Mouse (Mus musculus) hindbrain, embryonic 14.5 days (tissue): ENCODE data around the gene Tle1. TPM values are rescaled to one million over a fixed set of nuclear protein-coding genes. Genes with fewer than 3 reads are reported as not detected.

Experiments used
- ATAC-seq: fragments of 200-750 bp; cut with Nextera tagmentation; 2 replicates; pipeline ENCODE4 v1.8.0; 2017; ENCODE audit warnings: moderate number of reproducible peaks, mild to moderate bottlenecking, moderate TSS enrichment, moderate library complexity; ENCODE audit not compliant: low FRiP score
- DNase-seq: peaks from one replicate; pipeline ENCODE4 v3.0.0-alpha.2; 2015; ENCODE audit warnings: low spot score
- H3K27ac ChIP-seq: fragments of 300-500 bp; sonication (generic); 2 replicates; pipeline ENCODE4 v1.5.1; 2014; ENCODE audit warnings: mild to moderate bottlenecking, moderate library complexity
- H3K27me3 ChIP-seq: fragments of 300-500 bp; sonication (generic); 2 replicates; pipeline ENCODE4 v1.6.1; 2014; ENCODE audit warnings: mild to moderate bottlenecking, low read length, mixed read lengths; ENCODE audit not compliant: control insufficient read depth, insufficient read depth
- H3K36me3 ChIP-seq: fragments of 300-500 bp; sonication (generic); replicated peaks from 2 replicates; pipeline ENCODE4 v1.6.1; 2014; ENCODE audit not compliant: control insufficient read depth, insufficient read depth
- H3K4me1 ChIP-seq: fragments of 300-500 bp; sonication (generic); replicated peaks from 2 replicates; pipeline ENCODE4 v1.6.1; 2014; ENCODE audit warnings: antibody characterized with exemption, low read length, mixed read lengths; ENCODE audit not compliant: control insufficient read depth, insufficient read depth
- H3K4me2 ChIP-seq: fragments of 300-500 bp; sonication (generic); replicated peaks from 2 replicates; pipeline ENCODE4 v1.6.1; 2014; ENCODE audit warnings: mild to moderate bottlenecking, moderate library complexity
- H3K4me3 ChIP-seq: fragments of 300-500 bp; sonication (generic); replicated peaks from 2 replicates; pipeline ENCODE4 v1.5.1; 2014; ENCODE audit warnings: mild to moderate bottlenecking, low read length
- H3K9ac ChIP-seq: fragments of 300-500 bp; sonication (generic); 2 replicates; pipeline ENCODE4 v1.6.1; 2014
- H3K9me3 ChIP-seq: fragments of 300-500 bp; sonication (generic); 2 replicates; pipeline ENCODE4 v1.6.1; 2016; ENCODE audit warnings: low read length; ENCODE audit not compliant: control insufficient read depth
- WGBS: fragments of 180-500 bp; shearing (Covaris S2); extraction: QIAGEN DNeasy Blood & Tissue Kit; methylation state at CpG from one replicate; pipeline ENCODE4 v1.1.7; 2014; 5-methylcytosine and 5-hydroxymethylcytosine counted together
- polyA plus RNA-seq: library from polyadenylated mRNA; unstranded; fragments of >200 nt; fragmentation: Nextera tagmentation; extraction: Ambion mirVana; gene quantifications from 2 replicates; pipeline ENCODE4 v1.2.1, GENCODE M21; 2014

The Tle1 gene
- polyA plus RNA-seq, 1 experiment from 2014 or later: 41.5 TPM

GRCm38 (mm10) chr4:72120050-72120449, 80.7 kb downstream of the Tle1 start:
- H3K4me3 ChIP-seq: no peak overlapping the region
- H3K27ac ChIP-seq: no peak overlapping the region
- H3K9ac ChIP-seq: no peak overlapping the region
- no peaks in the 10 kb centered on the region for H3K27me3 ChIP-seq
- DNase-seq: no peak
- no peaks in the 10 kb centered on the region for H3K9me3 ChIP-seq
- no peak overlapping the region for H3K4me2 ChIP-seq
- ATAC-seq: no peak
- 95% methylated on average over 6 of the region's 6 CpGs for WGBS
- H3K4me1 ChIP-seq: no peaks in the 10 kb centered on the region
- peaks cover 73% of the 10 kb centered on the region for H3K36me3 ChIP-seq

- Histone ChIP-seq H3K27me3 (no peaks in the 10 kb centered on the region), H3K9me3 (no peaks in the 10 kb centered on the region), H3K36me3 (peaks cover 11% of the 10 kb centered on the region; the same call in 1 of the 2 replicates), H3K9ac (no peak overlapping the region), H3K27ac (no peak overlapping the region), H3K4me1 (no peaks in the 10 kb centered on the region), H3K4me3 (no peak overlapping the region), H3K4me2 (no peak overlapping the region)
- DNase-seq: no peak
- peak; percentile 73; the same call in 1 of the 2 replicates for ATAC-seq
Measured at GRCm38 (mm10) chr4:72105702-72106101, 95.0 kb downstream of the Tle1 start.

- DNase-seq (no peak), ATAC-seq (no peak)
- H3K36me3 ChIP-seq: peaks cover 10% of the 10 kb centered on the region; the same call in 1 of the 2 replicates
- H3K9me3 ChIP-seq: no peaks in the 10 kb centered on the region
- no peak overlapping the region for H3K4me2 ChIP-seq
- no peak overlapping the region for H3K9ac ChIP-seq
- no peaks in the 10 kb centered on the region for H3K27me3 ChIP-seq
- no peak overlapping the region for H3K4me3 ChIP-seq
- no peak overlapping the region for H3K27ac ChIP-seq
- no peaks in the 10 kb centered on the region for H3K4me1 ChIP-seq
Measured at GRCm38 (mm10) chr4:72104186-72104585, 96.5 kb downstream of the Tle1 start.

GRCm38 (mm10) chr4:72087811-72088210, 112.9 kb downstream of the Tle1 start:
- H3K36me3 ChIP-seq: no peaks in the 10 kb centered on the region
- no peak for DNase-seq
- H3K27ac ChIP-seq: no peak overlapping the region
- H3K4me2 ChIP-seq: no peak overlapping the region
- no peaks in the 10 kb centered on the region for H3K27me3 ChIP-seq
- H3K9me3 ChIP-seq: no peaks in the 10 kb centered on the region
- H3K4me3 ChIP-seq: no peak overlapping the region
- 98% methylated on average over 4 of the region's 4 CpGs for WGBS
- no peak for ATAC-seq
- H3K4me1 ChIP-seq: no peaks in the 10 kb centered on the region
- H3K9ac ChIP-seq: no peak overlapping the region

- ATAC-seq (peak; percentile 34; the same call in 1 of the 2 replicates), DNase-seq (peak; percentile 34)
- Histone ChIP-seq H3K27me3 (no peaks in the 10 kb centered on the region), H3K4me3 (no peak overlapping the region), H3K9ac (no peak overlapping the region), H3K4me1 (no peaks in the 10 kb centered on the region), H3K9me3 (no peaks in the 10 kb centered on the region), H3K36me3 (no peaks in the 10 kb centered on the region), H3K4me2 (no peak overlapping the region), H3K27ac (no peak overlapping the region)
- WGBS: 50% methylated on average over 5 of the region's 5 CpGs
Measured at GRCm38 (mm10) chr4:72069111-72069534, 131.6 kb downstream of the Tle1 start.

- Histone ChIP-seq H3K4me3 (no peak overlapping the region), H3K4me1 (no peaks in the 10 kb centered on the region), H3K27ac (no peak overlapping the region), H3K27me3 (no peaks in the 10 kb centered on the region), H3K9ac (no peak overlapping the region), H3K9me3 (no peaks in the 10 kb centered on the region), H3K36me3 (no peaks in the 10 kb centered on the region), H3K4me2 (no peak overlapping the region)
- WGBS: 74% methylated on average over 3 of the region's 3 CpGs
- ATAC-seq (no peak), DNase-seq (no peak)
Measured at GRCm38 (mm10) chr4:72067937-72068336, 132.8 kb downstream of the Tle1 start.
